Mouse (Mus musculus): ENCODE measurements around the gene Osbpl10. TPM values are rescaled to one million over a fixed set of nuclear protein-coding genes. Genes with fewer than 3 reads are reported as not detected.

The Osbpl10 gene
- polyA plus RNA-seq, 1 experiment from 2014 or later: 1.7 TPM

DNA sequence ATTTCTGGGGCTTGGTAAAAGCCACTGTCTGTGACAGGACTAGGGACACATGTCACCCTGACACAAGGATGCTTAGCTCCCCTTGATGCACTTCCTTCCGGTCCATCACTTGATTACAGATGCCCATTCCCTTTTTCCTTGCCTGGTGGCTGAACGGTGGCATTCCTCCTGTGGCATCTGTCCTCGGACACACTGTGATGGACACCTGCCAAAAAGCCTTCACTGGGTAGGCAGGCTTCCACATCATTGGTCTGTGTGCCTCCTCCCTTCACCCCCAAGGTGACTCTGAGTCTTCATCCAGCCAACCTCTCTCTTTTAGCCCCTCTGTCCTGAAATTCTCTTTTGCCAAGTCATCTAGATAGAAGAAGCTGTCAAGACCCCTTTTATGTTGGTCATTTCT is 253.1 kb downstream of the Osbpl10 start:
- Histone ChIP-seq H3K36me3 (no peaks in the 10 kb centered on the region), H3K4me3 (no peak overlapping the region), H3K9me3 (replicated peaks) (no peaks in the 10 kb centered on the region), H3K27me3 (ENCODE audit: low read depth, poor library complexity, severe bottlenecking) (no peaks in the 10 kb centered on the region), H3K27ac (no peak overlapping the region), H3K4me1 (peaks cover 23% of the 10 kb centered on the region)
- 98% methylated on average over 3 of the region's 3 CpGs for WGBS
- no peak for DNase-seq (ENCODE audit: low spot score)

DNA sequence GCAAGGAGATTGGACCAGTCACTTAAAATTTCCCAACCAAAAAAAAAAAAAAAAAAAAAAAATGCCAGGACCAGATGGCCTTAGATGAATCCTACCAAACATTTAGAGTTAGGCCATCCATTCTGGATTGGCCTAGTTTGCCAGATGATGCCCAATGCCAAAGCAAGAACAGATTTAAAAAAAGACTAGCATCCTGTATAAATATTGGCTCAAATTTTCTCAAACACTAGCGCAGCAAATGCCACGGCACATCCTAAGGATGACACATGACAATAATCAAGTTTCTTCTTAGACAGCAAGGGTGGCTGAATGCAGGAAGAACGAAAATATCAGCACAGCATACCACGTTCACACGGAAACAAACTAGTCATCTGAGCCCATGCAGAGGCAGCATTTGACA is 255.4 kb downstream of the Osbpl10 start:
- no peak overlapping the region for H3K4me3 ChIP-seq
- H3K4me1 ChIP-seq: peaks cover 18% of the 10 kb centered on the region
- no peak for DNase-seq (ENCODE audit: low spot score)
- 95% methylated on average over 5 of the region's 5 CpGs for WGBS
- peaks cover 3% of the 10 kb centered on the region; the same call in 1 of the 2 replicates for H3K36me3 ChIP-seq
- H3K27ac ChIP-seq: no peak overlapping the region
- H3K9me3 ChIP-seq (replicated peaks): no peaks in the 10 kb centered on the region
- no peaks in the 10 kb centered on the region for H3K27me3 ChIP-seq (ENCODE audit: low read depth, poor library complexity, severe bottlenecking)

DNA sequence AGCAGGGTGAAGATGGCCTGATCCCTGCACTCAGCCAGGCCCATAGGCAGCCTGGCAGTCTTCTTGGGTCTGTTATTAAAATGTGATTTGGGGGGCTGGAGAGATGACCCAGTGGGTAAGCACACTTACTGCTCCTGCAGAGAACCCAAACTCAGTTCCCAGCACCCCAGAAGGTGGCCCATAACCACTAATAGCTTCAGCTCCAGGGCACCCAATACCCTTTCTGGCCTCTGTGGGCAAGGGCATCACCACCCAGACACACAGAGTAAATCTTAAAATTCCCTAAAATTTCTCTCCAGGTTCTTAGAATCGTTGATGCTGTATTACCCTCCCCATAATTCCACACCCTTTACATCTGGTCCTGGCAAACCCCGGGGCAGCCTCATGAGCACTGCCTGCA is 256.2 kb downstream of the Osbpl10 start:
- H3K27me3 ChIP-seq (ENCODE audit: low read depth, poor library complexity, severe bottlenecking): no peaks in the 10 kb centered on the region
- DNase-seq (ENCODE audit: low spot score): no peak
- peaks cover 9% of the 10 kb centered on the region for H3K4me1 ChIP-seq
- H3K4me3 ChIP-seq: no peak overlapping the region
- peaks cover 10% of the 10 kb centered on the region; the same call in 1 of the 2 replicates for H3K36me3 ChIP-seq
- no peaks in the 10 kb centered on the region for H3K9me3 ChIP-seq (replicated peaks)
- no peak overlapping the region for H3K27ac ChIP-seq
- WGBS: 89% methylated on average over 2 of the region's 2 CpGs

DNA sequence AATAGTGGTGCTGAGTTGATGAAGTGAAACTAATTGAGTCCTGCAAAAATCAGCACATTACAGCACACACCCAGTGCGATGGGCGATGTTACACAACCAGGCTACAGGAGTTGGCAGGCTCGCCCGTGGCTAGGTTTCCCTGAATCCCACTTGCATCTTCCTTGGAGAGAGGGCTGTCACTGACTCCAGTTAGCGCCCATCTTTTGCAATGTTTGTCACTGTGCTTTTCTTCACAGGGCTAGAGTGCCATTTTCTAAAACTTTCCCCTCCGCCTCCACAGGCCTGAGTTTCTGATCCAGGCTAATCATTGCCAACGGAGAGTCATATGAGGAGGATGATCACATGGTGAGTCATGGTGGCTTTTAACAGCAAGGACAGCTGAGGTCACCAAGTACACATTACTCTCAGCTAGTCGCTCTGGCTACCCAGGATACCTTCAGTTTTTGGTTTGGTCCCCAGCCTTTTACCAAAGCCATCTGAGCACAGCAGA is 258.0 kb downstream of the Osbpl10 start:
- H3K4me3 ChIP-seq: no peak overlapping the region
- peaks cover 28% of the 10 kb centered on the region for H3K36me3 ChIP-seq
- 94% methylated on average over 8 of the region's 8 CpGs for WGBS
- H3K27ac ChIP-seq: no peak overlapping the region
- no peak for DNase-seq (ENCODE audit: low spot score)
- no peaks in the 10 kb centered on the region for H3K27me3 ChIP-seq (ENCODE audit: low read depth, poor library complexity, severe bottlenecking)
- no peaks in the 10 kb centered on the region for H3K9me3 ChIP-seq (replicated peaks)
- no peaks in the 10 kb centered on the region for H3K4me1 ChIP-seq

DNA sequence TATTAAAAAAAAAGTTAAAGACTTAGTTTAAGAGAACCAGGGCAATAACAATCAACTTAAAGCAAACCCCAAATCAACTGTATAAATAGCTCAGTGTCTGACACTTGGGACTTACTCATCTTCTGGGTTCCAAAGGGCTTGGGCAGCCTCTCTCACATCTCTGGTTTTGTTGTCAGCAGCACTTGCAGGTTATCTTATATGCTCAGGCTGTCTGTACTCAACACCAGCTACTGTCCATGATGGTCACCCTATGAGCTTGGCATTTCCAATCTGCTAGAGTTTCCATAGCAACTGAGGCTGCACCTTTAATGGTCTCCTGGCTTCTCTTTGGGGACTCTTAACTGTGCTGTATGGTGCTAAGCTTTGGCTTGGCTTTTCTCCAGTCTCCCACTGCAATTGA is 259.6 kb downstream of the Osbpl10 start:
- H3K27me3 ChIP-seq (ENCODE audit: low read depth, poor library complexity, severe bottlenecking): no peaks in the 10 kb centered on the region

DNA sequence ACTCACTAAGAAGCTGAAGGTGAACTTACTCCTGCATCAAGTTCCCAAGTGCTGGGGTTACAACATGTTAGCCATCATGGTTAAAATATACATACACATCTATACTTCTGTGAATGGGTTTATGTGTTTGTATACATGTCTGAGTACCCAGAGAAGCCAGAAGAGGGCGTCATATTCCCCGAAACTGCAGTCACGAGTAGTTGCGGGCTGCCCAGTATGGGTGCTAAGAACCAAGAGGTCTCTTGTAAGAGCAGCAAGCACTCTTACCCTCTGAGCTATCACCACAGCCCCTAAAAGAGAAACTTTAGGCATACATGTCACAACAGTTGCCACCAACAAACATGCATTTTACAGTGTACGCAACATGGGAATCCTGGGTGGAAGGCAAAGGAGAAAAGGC is 261.5 kb downstream of the Osbpl10 start:
- WGBS: 95% methylated on average over 5 of the region's 5 CpGs
- Histone ChIP-seq H3K27ac (no peak overlapping the region), H3K4me1 (peaks cover 13% of the 10 kb centered on the region), H3K4me3 (no peak overlapping the region), H3K9me3 (replicated peaks) (no peaks in the 10 kb centered on the region), H3K27me3 (ENCODE audit: low read depth, poor library complexity, severe bottlenecking) (no peaks in the 10 kb centered on the region), H3K36me3 (peaks cover 63% of the 10 kb centered on the region)
- no peak for DNase-seq (ENCODE audit: low spot score)

More for the DNA sequence above, 259.6 kb downstream of the Osbpl10 start:
- Histone ChIP-seq H3K4me1 (peaks cover under 1% of the 10 kb centered on the region; the same call in 1 of the 2 replicates), H3K36me3 (peaks cover 43% of the 10 kb centered on the region), H3K27ac (no peak overlapping the region), H3K9me3 (replicated peaks) (no peaks in the 10 kb centered on the region), H3K4me3 (no peak overlapping the region)
- DNase-seq (ENCODE audit: low spot score): no peak

DNA sequence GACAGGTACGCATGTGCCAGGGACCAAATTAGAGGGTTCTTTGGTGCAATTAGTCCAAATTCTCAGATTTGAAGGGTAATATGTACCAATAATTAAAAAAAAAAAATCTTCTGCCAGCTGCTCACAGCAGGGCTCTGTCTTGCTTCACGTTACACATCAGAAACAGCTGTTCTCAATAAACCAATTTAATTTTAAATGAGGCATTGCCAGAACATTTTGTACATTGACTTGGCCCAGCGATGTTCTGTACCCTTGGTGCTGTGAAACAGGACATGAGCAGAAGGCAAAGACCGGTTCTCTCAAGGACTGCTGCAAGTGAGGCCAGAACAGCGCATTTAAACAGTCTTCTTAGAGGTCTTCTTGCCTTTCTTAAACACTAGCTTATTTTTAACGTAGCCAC is 265.3 kb downstream of the Osbpl10 start:
- no peak overlapping the region for H3K4me3 ChIP-seq
- no peaks in the 10 kb centered on the region for H3K9me3 ChIP-seq (replicated peaks)
- no peaks in the 10 kb centered on the region for H3K27me3 ChIP-seq (ENCODE audit: low read depth, poor library complexity, severe bottlenecking)
- WGBS: 67% methylated on average over 6 of the region's 6 CpGs
- no peak overlapping the region for H3K27ac ChIP-seq
- H3K36me3 ChIP-seq: peaks cover 97% of the 10 kb centered on the region
- H3K4me1 ChIP-seq: peaks cover 13% of the 10 kb centered on the region
- no peak for DNase-seq (ENCODE audit: low spot score)

DNA sequence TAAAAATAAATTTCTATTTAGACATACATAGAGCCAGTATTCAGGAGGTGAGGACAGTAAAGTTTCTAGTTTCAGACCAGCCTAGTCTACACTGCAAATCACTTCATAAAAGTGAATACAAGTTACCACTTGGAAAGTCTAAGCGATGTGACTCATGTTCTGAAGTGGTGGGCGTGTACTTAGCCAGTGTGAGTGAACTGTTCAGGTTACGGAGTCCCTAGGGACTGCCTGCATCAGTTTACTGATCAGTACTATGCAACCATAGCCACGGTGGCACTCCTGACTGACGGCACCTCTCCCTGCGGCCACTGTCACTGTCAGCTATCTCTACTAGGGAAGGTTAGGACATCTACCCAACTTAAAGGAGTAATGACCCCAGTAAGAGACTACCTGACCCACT is 266.7 kb downstream of the Osbpl10 start:
- Histone ChIP-seq H3K4me3 (no peak overlapping the region), H3K27ac (no peak overlapping the region), H3K27me3 (ENCODE audit: low read depth, poor library complexity, severe bottlenecking) (no peaks in the 10 kb centered on the region), H3K36me3 (peaks cover 100% of the 10 kb centered on the region), H3K9me3 (replicated peaks) (no peaks in the 10 kb centered on the region), H3K4me1 (peaks cover 13% of the 10 kb centered on the region)
- DNase-seq (ENCODE audit: low spot score): no peak
- whole genome bisulfite sequencing: 88% methylated on average over 6 of the region's 6 CpGs

DNA sequence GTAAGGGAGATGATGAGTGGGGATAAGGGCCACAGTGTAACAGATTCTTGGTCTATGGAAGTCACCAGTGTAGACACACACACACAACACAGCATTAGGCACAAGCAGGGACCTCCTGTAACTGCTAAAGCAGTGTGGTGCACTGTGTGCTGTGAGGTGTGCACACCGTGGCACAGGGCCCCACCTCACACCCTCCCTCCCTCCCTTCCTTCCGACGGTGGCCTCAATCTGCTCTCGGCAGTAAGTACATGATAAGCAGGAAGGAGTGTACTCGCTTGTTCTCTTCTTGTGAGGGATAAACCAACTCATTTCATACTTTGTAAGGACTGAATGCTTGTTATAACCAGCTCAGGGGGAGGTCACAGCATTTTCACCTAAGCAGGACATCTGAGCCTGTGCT is 270.8 kb downstream of the Osbpl10 start:
- WGBS: 82% methylated on average over 5 of the region's 5 CpGs
- Histone ChIP-seq H3K36me3 (peaks cover 100% of the 10 kb centered on the region), H3K27ac (no peak overlapping the region), H3K4me3 (no peak overlapping the region), H3K4me1 (peaks cover 4% of the 10 kb centered on the region), H3K27me3 (ENCODE audit: low read depth, poor library complexity, severe bottlenecking) (no peaks in the 10 kb centered on the region), H3K9me3 (replicated peaks) (no peaks in the 10 kb centered on the region)
- DNase-seq (ENCODE audit: low spot score): no peak

DNA sequence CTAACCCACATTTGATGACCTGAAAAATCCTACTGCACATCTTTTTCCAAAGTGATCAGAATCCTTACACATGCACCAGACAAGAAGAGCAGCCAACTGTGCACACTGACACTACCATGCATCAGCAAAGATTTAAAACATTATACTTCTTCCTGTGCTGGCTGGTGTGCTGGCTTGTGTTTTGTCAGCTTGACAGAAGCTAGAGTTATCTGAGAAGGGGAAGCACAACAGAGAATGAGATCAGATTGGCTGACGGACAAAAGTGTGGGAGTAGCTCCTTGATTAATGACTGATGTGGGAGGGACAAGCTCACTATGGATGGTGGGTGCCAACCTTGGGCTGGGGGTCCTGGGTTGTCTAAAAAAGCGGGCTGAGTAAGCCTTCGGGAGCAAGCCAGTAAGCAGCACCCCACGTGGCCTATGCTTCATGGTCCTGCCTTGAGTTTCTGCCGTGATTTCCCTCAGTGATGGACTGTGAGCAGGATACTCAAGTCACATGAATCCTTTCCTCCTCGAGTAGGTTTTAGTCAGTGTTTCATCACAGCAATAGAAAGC is 279.4 kb downstream of the Osbpl10 start:
- H3K4me1 ChIP-seq: peaks cover 10% of the 10 kb centered on the region
- H3K27ac ChIP-seq: no peak overlapping the region
- H3K4me3 ChIP-seq: no peak overlapping the region
- H3K36me3 ChIP-seq: peaks cover 78% of the 10 kb centered on the region
- H3K9me3 ChIP-seq (replicated peaks): no peaks in the 10 kb centered on the region
- DNase-seq (ENCODE audit: low spot score): no peak
- H3K27me3 ChIP-seq (ENCODE audit: low read depth, poor library complexity, severe bottlenecking): no peaks in the 10 kb centered on the region
- WGBS: 81% methylated on average over 6 of the region's 6 CpGs

DNA sequence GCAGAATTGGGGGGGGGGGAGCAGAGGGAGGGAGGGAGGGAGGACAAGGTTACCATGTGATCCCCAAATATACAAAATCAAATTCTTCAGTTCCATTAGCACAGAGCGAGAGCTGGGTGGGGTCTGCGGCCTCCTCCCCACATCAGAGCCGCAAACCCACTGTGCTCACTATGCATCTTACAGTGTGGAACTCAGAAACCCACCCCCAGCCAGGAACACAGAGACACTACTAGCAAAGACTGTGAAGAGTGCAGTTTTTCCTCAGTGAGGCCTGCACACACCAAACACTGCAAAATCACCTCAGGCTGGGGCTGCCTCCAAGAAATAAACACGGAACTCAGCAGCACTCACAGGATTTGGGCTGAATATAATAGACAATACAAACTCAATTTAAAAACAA is 281.5 kb downstream of the Osbpl10 start:
- 96% methylated on average over 4 of the region's 4 CpGs for WGBS
- DNase-seq (ENCODE audit: low spot score): no peak
- peaks cover 73% of the 10 kb centered on the region for H3K36me3 ChIP-seq

DNA sequence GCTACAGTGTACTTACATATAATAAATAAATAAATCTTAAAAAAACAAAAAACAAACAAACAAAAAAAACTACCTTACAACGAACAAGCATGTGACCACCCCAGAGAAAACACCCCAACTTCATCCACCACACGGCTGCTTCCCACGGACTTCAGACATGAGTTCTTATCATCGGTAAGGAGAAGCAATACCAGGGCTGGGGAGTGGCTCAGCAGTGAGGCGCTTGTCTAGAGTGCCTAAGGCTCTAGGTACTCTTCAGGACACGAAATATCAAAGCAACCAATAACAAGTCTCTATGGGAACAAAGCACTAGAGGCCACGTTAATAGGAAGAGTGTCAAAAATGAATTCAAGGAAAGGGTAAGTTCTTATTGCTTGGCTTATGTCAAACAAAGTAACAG is 282.1 kb downstream of the Osbpl10 start:
- H3K36me3 ChIP-seq: peaks cover 73% of the 10 kb centered on the region
- WGBS: 94% methylated on average over 7 of the region's 7 CpGs
- peaks cover 10% of the 10 kb centered on the region for H3K4me1 ChIP-seq
- DNase-seq (ENCODE audit: low spot score): no peak
- H3K27me3 ChIP-seq (ENCODE audit: low read depth, poor library complexity, severe bottlenecking): no peaks in the 10 kb centered on the region
- no peak overlapping the region for H3K27ac ChIP-seq
- no peak overlapping the region for H3K4me3 ChIP-seq
- H3K9me3 ChIP-seq (replicated peaks): no peaks in the 10 kb centered on the region

More for the DNA sequence above, 281.5 kb downstream of the Osbpl10 start:
- Histone ChIP-seq H3K27ac (no peak overlapping the region), H3K4me1 (peaks cover 10% of the 10 kb centered on the region), H3K4me3 (no peak overlapping the region), H3K9me3 (replicated peaks) (no peaks in the 10 kb centered on the region), H3K27me3 (ENCODE audit: low read depth, poor library complexity, severe bottlenecking) (no peaks in the 10 kb centered on the region)

DNA sequence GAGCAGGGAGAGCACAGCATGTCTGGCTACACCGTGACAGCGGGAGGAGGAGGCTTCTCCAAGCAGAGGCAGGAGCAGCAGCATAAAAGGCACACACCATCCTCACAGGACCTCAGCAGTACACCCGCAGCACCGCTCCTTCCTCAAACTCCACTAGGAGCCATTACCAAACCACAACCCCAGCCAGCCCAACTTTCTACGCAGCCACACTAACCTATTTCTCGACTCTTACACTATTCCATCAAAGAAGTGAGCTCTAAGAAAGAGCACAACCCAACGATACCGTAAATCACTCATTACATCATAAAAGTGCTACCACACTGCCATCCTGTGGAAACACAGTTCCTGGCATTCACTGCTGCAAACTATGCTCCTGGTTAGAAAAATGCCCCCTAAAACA is 283.1 kb downstream of the Osbpl10 start:
- Histone ChIP-seq H3K4me3 (no peak overlapping the region), H3K27me3 (ENCODE audit: low read depth, poor library complexity, severe bottlenecking) (no peaks in the 10 kb centered on the region), H3K36me3 (peaks cover 73% of the 10 kb centered on the region), H3K27ac (no peak overlapping the region), H3K9me3 (replicated peaks) (no peaks in the 10 kb centered on the region), H3K4me1 (peaks cover 10% of the 10 kb centered on the region)
- DNase-seq (ENCODE audit: low spot score): no peak
- 81% methylated on average over 8 of the region's 8 CpGs for WGBS

DNA sequence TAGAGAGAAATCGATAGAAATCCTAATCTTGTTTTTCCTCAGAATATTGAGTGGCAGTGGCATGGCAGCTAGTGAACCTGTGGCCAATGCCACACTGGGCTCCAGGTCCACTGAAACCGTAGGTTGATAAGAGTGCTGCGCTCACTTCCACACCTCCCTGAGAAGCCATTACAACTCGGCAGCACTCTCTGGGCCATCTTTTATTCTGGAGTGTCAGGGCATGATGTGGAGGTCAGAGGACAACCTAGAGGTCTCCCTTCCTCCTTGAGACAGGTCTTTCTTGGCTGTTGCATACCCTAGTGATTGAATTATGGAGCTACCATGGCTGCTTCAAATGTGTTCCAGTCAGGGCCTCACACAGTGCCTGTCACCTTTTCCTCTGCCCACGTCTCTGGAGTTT is 283.5 kb downstream of the Osbpl10 start:
- H3K9me3 ChIP-seq (replicated peaks): no peaks in the 10 kb centered on the region
- no peaks in the 10 kb centered on the region for H3K27me3 ChIP-seq (ENCODE audit: low read depth, poor library complexity, severe bottlenecking)
- WGBS: 62% methylated on average over 5 of the region's 5 CpGs
- no peak overlapping the region for H3K4me3 ChIP-seq
- DNase-seq (ENCODE audit: low spot score): no peak
- peaks cover 72% of the 10 kb centered on the region for H3K36me3 ChIP-seq
- H3K4me1 ChIP-seq: peaks cover 10% of the 10 kb centered on the region
- H3K27ac ChIP-seq: no peak overlapping the region
